Mouse (Mus musculus) CH12.LX (cell line): Measurements from ENCODE around the gene Fnd3c2. TPM values are rescaled to one million over a fixed set of nuclear protein-coding genes. Genes with fewer than 3 reads are reported as not detected.
"Not testable (repeated sequence)": the region's sequence is repeated elsewhere in the genome, so short reads cannot be mapped to it uniquely, and the experiment has no call there.

ENCODE experiments used
- DNase-seq: peaks from one replicate; pipeline ENCODE4 v3.0.0-alpha.2; 2013; ENCODE audit errors: extremely low read depth
- H3K27ac ChIP-seq: 2 replicates; pipeline ENCODE4 v1.5.1; 2012; ENCODE audit warnings: low read depth, mild to moderate bottlenecking, control low read depth, moderate library complexity; ENCODE audit not compliant: insufficient read depth
- H3K27me3 ChIP-seq: replicated peaks from 2 replicates; pipeline ENCODE3; 2012; ENCODE audit warnings: inconsistent platforms
- H3K36me3 ChIP-seq, 2 experiments: replicated peaks in 1 of 2; 2 replicates each; pipeline versions ENCODE3 to v1.6.1; 2012; ENCODE audit warnings: inconsistent platforms in 1 of 2, low read length in 1 of 2, mild to moderate bottlenecking in 1 of 2, mixed read lengths in 1 of 2, moderate library complexity in 1 of 2; ENCODE audit not compliant: control insufficient read depth in 1 of 2, insufficient read depth in 1 of 2
- H3K4me1 ChIP-seq, 2 experiments: 2 replicates each; pipeline ENCODE4 v1.6.1; 2012; ENCODE audit warnings: inconsistent platforms in 1 of 2, moderate library complexity in 1 of 2; ENCODE audit not compliant: insufficient read depth in 2 of 2, control insufficient read depth in 1 of 2
- H3K4me2 ChIP-seq: 2 replicates; pipeline ENCODE4 v1.6.1; 2012; ENCODE audit warnings: low read depth, mild to moderate bottlenecking, control low read depth; ENCODE audit not compliant: poor library complexity, insufficient read depth, severe bottlenecking
- H3K4me3 ChIP-seq, 3 experiments: fragments of 150-350 bp in 1 of 3; sonication (generic) in 1 of 3; replicated peaks in 1 of 3; 2 replicates each; pipeline versions ENCODE3 to v1.5.1; 2011 to 2012; ENCODE audit warnings: low read depth in 2 of 3, low read length in 2 of 3, mild to moderate bottlenecking in 2 of 3, moderate library complexity in 2 of 3, control low read depth in 1 of 3, improper control_type of control experiment in 1 of 3, inconsistent platforms in 1 of 3, mixed read lengths in 1 of 3; ENCODE audit not compliant: poor library complexity in 1 of 3
- H3K79me2 ChIP-seq: replicated peaks from 2 replicates; pipeline ENCODE4 v1.6.1; 2012; ENCODE audit warnings: mild to moderate bottlenecking, moderate library complexity; ENCODE audit not compliant: control insufficient read depth, poor library complexity, insufficient read depth, severe bottlenecking; ENCODE audit errors: extremely low read depth
- H3K9ac ChIP-seq: 2 replicates; pipeline ENCODE4 v1.6.1; 2012; ENCODE audit warnings: low read depth, mild to moderate bottlenecking, control low read depth, moderate library complexity; ENCODE audit not compliant: insufficient read depth
- H3K9me3 ChIP-seq: replicated peaks from 2 replicates; pipeline ENCODE3; 2012; ENCODE audit warnings: low read length, inconsistent platforms, mixed read lengths
- BHLHE40 ChIP-seq: IDR thresholded peaks from 2 replicates; pipeline ENCODE4 v1.6.1; 2011; ENCODE audit warnings: mild to moderate bottlenecking, low read depth, low read length, improper control_type of control experiment
- CHD1 ChIP-seq: IDR thresholded peaks from 2 replicates; pipeline ENCODE4 v1.6.1; 2012; ENCODE audit warnings: low read depth, low read length, improper control_type of control experiment, inconsistent platforms
- CTCF ChIP-seq, 2 experiments: IDR thresholded peaks in 1 of 2; conservative IDR thresholded peaks in 1 of 2; 2 replicates each; pipeline ENCODE4 v1.5.1; 2011 to 2012; ENCODE audit warnings: low read depth in 2 of 2, low read length in 2 of 2, improper control_type of control experiment in 1 of 2, inconsistent platforms in 1 of 2, mild to moderate bottlenecking in 1 of 2, moderate library complexity in 1 of 2
- ELF1 ChIP-seq: IDR thresholded peaks from 2 replicates; pipeline ENCODE4 v1.6.1; 2014; ENCODE audit warnings: low read depth, mild to moderate bottlenecking, inconsistent platforms, low read length, improper control_type of control experiment
- EP300 ChIP-seq: IDR thresholded peaks from 2 replicates; pipeline ENCODE4 v1.6.1; 2011; ENCODE audit warnings: low read length, improper control_type of control experiment
- IRF4 ChIP-seq: IDR thresholded peaks from 2 replicates; pipeline ENCODE4 v1.6.1; 2014; ENCODE audit warnings: low read depth, mild to moderate bottlenecking, inconsistent platforms, low read length, improper control_type of control experiment
- JUN ChIP-seq: IDR thresholded peaks from 2 replicates; pipeline ENCODE4 v1.6.1; 2011; ENCODE audit warnings: low read depth, mild to moderate bottlenecking, low read length, improper control_type of control experiment, moderate library complexity; ENCODE audit not compliant: insufficient read depth
- JUND ChIP-seq: conservative IDR thresholded peaks from 2 replicates; pipeline ENCODE4 v1.6.1; 2011; ENCODE audit warnings: low read depth, low read length, improper control_type of control experiment
- KAT2A ChIP-seq: IDR thresholded peaks from 2 replicates; pipeline ENCODE4 v1.6.1; 2012; ENCODE audit warnings: low read length, improper control_type of control experiment, inconsistent platforms; ENCODE audit not compliant: insufficient replicate concordance
- MAFK ChIP-seq: IDR thresholded peaks from 2 replicates; pipeline ENCODE4 v1.6.1; 2011; ENCODE audit warnings: low read length, improper control_type of control experiment; ENCODE audit not compliant: insufficient replicate concordance
- MAX ChIP-seq: IDR thresholded peaks from 2 replicates; pipeline ENCODE4 v1.6.1; 2011; ENCODE audit warnings: low read length, improper control_type of control experiment
- MEF2A ChIP-seq: IDR thresholded peaks from 2 replicates; pipeline ENCODE4 v1.6.1; 2014; ENCODE audit warnings: low read depth, mild to moderate bottlenecking, inconsistent platforms, low read length, improper control_type of control experiment, borderline replicate concordance
- MXI1 ChIP-seq: IDR thresholded peaks from 2 replicates; pipeline ENCODE4 v1.6.1; 2011; ENCODE audit warnings: mild to moderate bottlenecking, low read depth, low read length, improper control_type of control experiment
- PAX5 ChIP-seq: IDR thresholded peaks from 2 replicates; pipeline ENCODE4 v1.6.1; 2012; ENCODE audit warnings: low read length, inconsistent platforms, mixed read lengths
- ZMIZ1 ChIP-seq: IDR thresholded peaks from 2 replicates; pipeline ENCODE4 v1.6.1; 2012; ENCODE audit warnings: low read depth, mild to moderate bottlenecking, inconsistent platforms, low read length, improper control_type of control experiment
- dilution Hi-C: fragments of 300-500 bp; cut with MboI; formaldehyde crosslinking; loops from 2 replicates; pipeline ENCODE4 v1.14.3; 2020; ENCODE audit warnings: low sequenced_read_pairs; ENCODE audit not compliant: extremely low pct_unique_long_range_greater_than_20kb, extremely low pct_ligation_motif_present
- in situ Hi-C: fragments of 300-500 bp; cut with MboI; formaldehyde crosslinking; loops from 3 replicates; pipeline ENCODE4 v1.14.3; 2019; ENCODE audit warnings: low sequenced_read_pairs, low pct_ligation_motif_present, low pct_unique_long_range_greater_than_20kb, mixed read lengths
- polyA plus RNA-seq: library from polyadenylated mRNA; unstranded; fragments of >175 nt; gene quantifications from 2 replicates; pipeline ENCODE4 v1.2.1, GENCODE M21; 2012; ENCODE audit warnings: low read depth; ENCODE audit not compliant: insufficient read length
- total RNA-seq, 2 experiments: library from RNA; depleted of rRNA; stranded (reverse); fragments of 300-350 nt in 1 of 2; fragments of >200 nt in 1 of 2; gene quantifications; 2 replicates each; pipeline ENCODE4 v1.2.3; 2012 to 2014

The Fnd3c2 gene
- total and polyA plus RNA-seq, 3 experiments, result not detected

DNA sequence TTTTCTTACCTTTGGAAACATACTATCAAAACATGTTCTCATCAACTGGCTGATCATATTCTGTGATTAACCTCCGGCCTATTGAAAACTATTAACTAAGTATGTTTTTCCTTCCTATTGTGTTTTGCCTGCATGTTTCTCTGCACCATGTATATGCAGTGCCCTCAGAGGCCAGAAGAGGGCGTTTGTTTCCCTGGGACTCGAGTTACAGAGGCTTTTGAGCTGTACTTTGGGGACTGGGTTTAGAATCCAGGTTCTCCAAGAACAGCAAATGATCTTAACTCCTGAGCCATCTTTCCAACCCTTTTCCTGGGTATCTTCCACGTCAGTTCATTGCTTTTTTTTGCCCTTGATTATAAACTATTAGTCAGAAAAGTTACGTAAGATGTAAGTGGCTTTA, 57.9 kb downstream of the Fnd3c2 start:
- Histone ChIP-seq H3K9me3 (no peaks in the 10 kb centered on the region), H3K4me1 (peaks cover 0 to 15% of the 10 kb centered on the region in 2 experiments; a peak in 2 of 4 replicates), H3K4me3 (no peak overlapping the region), H3K27ac (no peak overlapping the region), H3K4me2 (no peak overlapping the region), H3K9ac (no peak overlapping the region), H3K36me3 (peaks cover 55 to 73% of the 10 kb centered on the region in 2 experiments), H3K79me2 (peaks cover 19% of the 10 kb centered on the region), H3K27me3 (no peaks in the 10 kb centered on the region)
- peak; percentile 29 for DNase-seq
- dilution Hi-C loops, result no loop called here
- in situ Hi-C loops, result no loop called here
- peak; percentile 31 to 34; a peak in 3 of 4 replicates for TF ChIP-seq CTCF (conservative IDR thresholded peaks at IDR 0.05 in 1 of 2, IDR thresholded peaks at IDR 0.05 in 1 of 2; ENCODE audit: low read depth in 2 of 2, low read length in 2 of 2)
- no peak for TF ChIP-seq CHD1

DNA sequence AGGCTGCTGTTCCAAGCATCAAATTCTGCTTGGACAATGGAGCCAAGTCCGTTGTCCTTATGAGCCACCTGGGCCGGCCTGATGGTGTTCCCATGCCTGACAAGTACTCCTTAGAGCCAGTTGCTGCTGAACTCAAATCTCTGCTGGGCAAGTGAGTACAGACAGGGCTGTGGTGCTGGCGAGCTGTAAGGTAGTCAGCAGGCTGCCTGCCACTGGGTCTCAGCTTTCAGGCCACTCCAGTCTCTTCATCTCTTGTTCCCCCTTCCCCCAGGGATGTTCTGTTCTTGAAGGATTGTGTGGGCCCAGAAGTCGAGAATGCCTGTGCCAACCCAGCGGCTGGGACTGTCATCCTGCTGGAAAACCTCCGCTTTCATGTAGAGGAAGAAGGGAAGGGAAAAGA, 60.8 kb downstream of the Fnd3c2 start:
- peaks cover 34 to 52% of the 10 kb centered on the region in 2 experiments for H3K36me3 ChIP-seq
- H3K4me3 ChIP-seq, result not testable (repeated sequence)

DNA sequence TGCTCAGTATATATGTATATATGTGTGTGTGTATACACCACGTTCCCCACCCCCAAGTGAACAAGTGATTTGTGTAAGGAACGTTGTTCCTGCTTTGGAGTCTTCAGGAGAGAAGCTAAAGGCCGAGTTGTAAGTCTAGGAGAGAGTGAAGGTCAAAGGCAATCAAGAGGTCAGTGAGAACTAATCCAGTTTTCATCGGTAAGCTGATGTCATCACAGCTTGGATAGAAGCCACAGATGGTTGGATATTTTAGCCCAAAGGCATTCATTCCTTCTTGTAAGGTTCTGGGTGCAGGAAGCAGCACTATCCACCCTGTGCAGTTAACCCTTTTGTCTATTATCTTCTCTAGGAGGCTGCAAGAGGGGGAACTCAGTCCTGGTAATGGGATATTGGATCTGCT, 65.1 kb downstream of the Fnd3c2 start:
- peaks cover 0 to 15% of the 10 kb centered on the region in 2 experiments; a peak in 2 of 4 replicates for H3K4me1 ChIP-seq

More for the DNA sequence above, 60.8 kb downstream of the Fnd3c2 start:
- peaks cover 0 to 23% of the 10 kb centered on the region in 2 experiments; a peak in 2 of 4 replicates for H3K4me1 ChIP-seq
- H3K27ac ChIP-seq, H3K4me2 ChIP-seq, in situ Hi-C loops, H3K27me3 ChIP-seq, DNase-seq, dilution Hi-C loops, H3K9me3 ChIP-seq, H3K9ac ChIP-seq: not testable (repeated sequence)
- peaks cover 46% of the 10 kb centered on the region for H3K79me2 ChIP-seq

More for the DNA sequence above, 65.1 kb downstream of the Fnd3c2 start:
- peak overlapping the region in 2 of 3 experiments; percentile 69 to 98 for H3K4me3 ChIP-seq
- H3K9me3 ChIP-seq, result no peaks in the 10 kb centered on the region
- in situ Hi-C loops, result no loop called here
- dilution Hi-C loops, result no loop called here
- TF ChIP-seq MXI1 (no peak), ZMIZ1 (no peak), JUND (no peak), KAT2A (no peak), PAX5 (no peak), IRF4 (no peak), ELF1 (no peak), MEF2A (no peak), JUN (no peak), MAX (no peak), EP300 (no peak), BHLHE40 (no peak), CHD1 (no peak), CTCF (conservative IDR thresholded peaks at IDR 0.05 in 1 of 2, IDR thresholded peaks at IDR 0.05 in 1 of 2; ENCODE audit: low read depth in 2 of 2, low read length in 2 of 2) (no peak), MAFK (no peak)
- H3K79me2 ChIP-seq, result peaks cover 60% of the 10 kb centered on the region
- H3K27me3 ChIP-seq, result no peaks in the 10 kb centered on the region
- H3K4me2 ChIP-seq, result peak overlapping the region; percentile 68
- no peak overlapping the region for H3K27ac ChIP-seq
- H3K36me3 ChIP-seq, result peaks cover 13 to 20% of the 10 kb centered on the region in 2 experiments
- H3K9ac ChIP-seq, result peak overlapping the region; percentile 5
- DNase-seq, result no peak
